Mouse (Mus musculus): Measurements from ENCODE around the gene Mapk10. TPM values are rescaled to one million over a fixed set of nuclear protein-coding genes. Genes with fewer than 3 reads are reported as not detected.

The Mapk10 gene
- total RNA-seq, 2 experiments from 2014 or later = 26.8 to 27.5 TPM

- no peak for DNase-seq
Observed at GRCm38 (mm10) chr5:103050319-103050916, 160.7 kb downstream of the Mapk10 start.

- no peak for DNase-seq
Observed at GRCm38 (mm10) chr5:103048011-103048410, 163.1 kb downstream of the Mapk10 start.

- no peak for DNase-seq
Observed at GRCm38 (mm10) chr5:103037752-103038151, 173.4 kb downstream of the Mapk10 start.

- peak in 1 of 2 experiments; percentile 20 for DNase-seq
Observed at GRCm38 (mm10) chr5:103028940-103029621, 182.1 kb downstream of the Mapk10 start.

GRCm38 (mm10) chr5:103022504-103023172 lies 188.5 kb downstream of the Mapk10 start:
- DNase-seq = no peak

GRCm38 (mm10) chr5:103021479-103021878 lies 189.7 kb downstream of the Mapk10 start:
- no peak for DNase-seq

- no peak for DNase-seq
Observed at GRCm38 (mm10) chr5:103020954-103021353, 190.2 kb downstream of the Mapk10 start.

GRCm38 (mm10) chr5:103020127-103020526 lies 191.0 kb downstream of the Mapk10 start:
- no peak for DNase-seq

- DNase-seq = no peak
Observed at GRCm38 (mm10) chr5:103017637-103018036, 193.5 kb downstream of the Mapk10 start.

GRCm38 (mm10) chr5:103014309-103014708 lies 196.8 kb downstream of the Mapk10 start:
- DNase-seq = no peak

- DNase-seq = no peak
Observed at GRCm38 (mm10) chr5:103008894-103009293, 202.2 kb downstream of the Mapk10 start.

GRCm38 (mm10) chr5:103002116-103002515 lies 209.0 kb downstream of the Mapk10 start:
- DNase-seq = peak in 1 of 2 experiments; percentile 2

GRCm38 (mm10) chr5:103000572-103000971 lies 210.6 kb downstream of the Mapk10 start:
- DNase-seq = no peak

GRCm38 (mm10) chr5:102998524-102998923 lies 212.6 kb downstream of the Mapk10 start:
- no peak for DNase-seq

GRCm38 (mm10) chr5:102997907-102998306 lies 213.2 kb downstream of the Mapk10 start:
- DNase-seq = no peak

GRCm38 (mm10) chr5:102996331-102996730 lies 214.8 kb downstream of the Mapk10 start:
- DNase-seq = no peak

GRCm38 (mm10) chr5:102995928-102996327 lies 215.2 kb downstream of the Mapk10 start:
- DNase-seq = no peak

GRCm38 (mm10) chr5:102993951-102994350 lies 217.2 kb downstream of the Mapk10 start:
- peak; percentile 5 to 7 for DNase-seq

GRCm38 (mm10) chr5:102991691-102992090 lies 219.4 kb downstream of the Mapk10 start:
- DNase-seq = no peak

GRCm38 (mm10) chr5:102978382-102978781 lies 232.8 kb downstream of the Mapk10 start:
- DNase-seq = no peak

GRCm38 (mm10) chr5:102977138-102977537 lies 234.0 kb downstream of the Mapk10 start:
- no peak for DNase-seq

GRCm38 (mm10) chr5:102976540-102976939 lies 234.6 kb downstream of the Mapk10 start:
- DNase-seq = no peak

- no peak for DNase-seq
Observed at GRCm38 (mm10) chr5:102974400-102974799, 236.7 kb downstream of the Mapk10 start.
